Mouse (Mus musculus) right cerebral cortex, postnatal 4 days (tissue): ENCODE data around the gene Etl4.

Source experiments
- DNase-seq: peaks from one replicate; pipeline ENCODE4 v3.0.0-alpha.2; 2022

The Etl4 gene

GRCm38 (mm10) chr2:20774462-20774861, 864.9 kb downstream of the Etl4 start:
- DNase-seq, result no peak

- DNase-seq, result no peak
Measured at GRCm38 (mm10) chr2:20776171-20776704, 866.7 kb downstream of the Etl4 start.

GRCm38 (mm10) chr2:20777931-20778330, 868.4 kb downstream of the Etl4 start:
- DNase-seq, result peak; percentile 75

GRCm38 (mm10) chr2:20779484-20780381, 870.2 kb downstream of the Etl4 start:
- DNase-seq, result peak; percentile 61

GRCm38 (mm10) chr2:20801236-20801890, 891.8 kb downstream of the Etl4 start:
- no peak for DNase-seq

GRCm38 (mm10) chr2:20811506-20811905, 901.9 kb downstream of the Etl4 start:
- DNase-seq, result no peak

- DNase-seq, result no peak
Measured at GRCm38 (mm10) chr2:20813986-20814385, 904.4 kb downstream of the Etl4 start.

GRCm38 (mm10) chr2:20818226-20818625, 908.6 kb downstream of the Etl4 start:
- no peak for DNase-seq

- no peak for DNase-seq
Measured at GRCm38 (mm10) chr2:20826258-20826657, 916.7 kb downstream of the Etl4 start.

GRCm38 (mm10) chr2:20830882-20831281, 921.3 kb downstream of the Etl4 start:
- no peak for DNase-seq

GRCm38 (mm10) chr2:20831608-20832406, 922.2 kb downstream of the Etl4 start:
- no peak for DNase-seq

- DNase-seq, result no peak
Measured at GRCm38 (mm10) chr2:20849346-20849745, 939.8 kb downstream of the Etl4 start.
